Mouse (Mus musculus): ENCODE data around the gene Grb7. TPM values are rescaled to one million over a fixed set of nuclear protein-coding genes. Genes with fewer than 3 reads are reported as not detected.

Grb7 gene
- polyA plus RNA-seq, 1 experiment from 2014 or later, result 0.50 TPM

- ATAC-seq (ENCODE audit: insufficient number of reproducible peaks, insufficient read depth, low FRiP score, low read depth), result no peak
- H3K36me3 ChIP-seq (ENCODE audit: control insufficient read depth, insufficient read depth, low read length), result no peaks in the 10 kb centered on the region
- no peak overlapping the region for H3K27ac ChIP-seq (replicated peaks in 1 of 2; ENCODE audit: control insufficient read depth in 1 of 2, insufficient read depth in 1 of 2, low read depth in 2 of 2, low read length in 2 of 2)
- H3K27me3 ChIP-seq (ENCODE audit: control insufficient read depth, insufficient read depth, low read length), result no peaks in the 10 kb centered on the region
- H3K4me2 ChIP-seq (ENCODE audit: low read length), result no peak overlapping the region
- H3K4me1 ChIP-seq (ENCODE audit: control insufficient read depth in 2 of 2, insufficient read depth in 2 of 2, low read length in 2 of 2), result peaks cover 0 to 3% of the 10 kb centered on the region in 2 experiments; a peak in 1 of 4 replicates
- H3K4me3 ChIP-seq (ENCODE audit: control insufficient read depth in 1 of 2, insufficient read depth in 1 of 2, low read depth in 1 of 2, low read length in 2 of 2), result no peak overlapping the region
- no peaks in the 10 kb centered on the region for H3K9me3 ChIP-seq (ENCODE audit: control insufficient read depth, low read length)
- H3K9ac ChIP-seq (ENCODE audit: low read length), result no peak overlapping the region
- WGBS, result 32% methylated on average over 7 of the region's 7 CpGs
Measured at GRCm38 (mm10) chr11:98492959-98493358, 46.8 kb downstream of the Grb7 start.

DNA sequence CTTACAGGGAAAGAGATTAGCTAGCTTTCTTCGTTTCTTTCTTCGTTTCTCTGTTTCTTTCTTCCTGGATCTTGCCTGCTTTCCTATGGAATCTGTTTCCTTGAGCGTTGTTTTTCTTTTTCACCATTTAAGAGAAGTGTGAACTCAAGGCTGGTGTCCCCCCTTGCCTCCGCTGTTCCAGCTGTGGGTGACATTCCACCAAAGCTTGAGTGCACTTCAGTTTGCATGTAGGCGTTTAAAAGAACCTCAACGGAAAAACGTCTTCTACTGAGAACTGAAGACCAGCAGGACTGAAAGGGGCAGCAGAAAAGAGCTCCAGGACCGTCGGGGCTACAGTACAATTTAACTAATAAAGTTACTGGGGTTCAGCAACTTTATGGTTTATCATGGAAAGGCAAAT lies 47.2 kb downstream of the Grb7 start:
- no peak for ATAC-seq (ENCODE audit: insufficient number of reproducible peaks, insufficient read depth, low FRiP score, low read depth)
- H3K27me3 ChIP-seq (ENCODE audit: control insufficient read depth, insufficient read depth, low read length), result no peaks in the 10 kb centered on the region
- H3K36me3 ChIP-seq (ENCODE audit: control insufficient read depth, insufficient read depth, low read length), result no peaks in the 10 kb centered on the region
- WGBS, result 60% methylated on average over 9 of the region's 9 CpGs
- H3K9me3 ChIP-seq (ENCODE audit: control insufficient read depth, low read length), result no peaks in the 10 kb centered on the region
- H3K4me2 ChIP-seq (ENCODE audit: low read length), result no peak overlapping the region
- H3K4me3 ChIP-seq (ENCODE audit: control insufficient read depth in 1 of 2, insufficient read depth in 1 of 2, low read depth in 1 of 2, low read length in 2 of 2), result no peak overlapping the region
- H3K4me1 ChIP-seq (ENCODE audit: control insufficient read depth in 2 of 2, insufficient read depth in 2 of 2, low read length in 2 of 2), result peaks cover 0 to 3% of the 10 kb centered on the region in 2 experiments; a peak in 1 of 4 replicates
- H3K9ac ChIP-seq (ENCODE audit: low read length), result no peak overlapping the region
- no peak overlapping the region for H3K27ac ChIP-seq (replicated peaks in 1 of 2; ENCODE audit: control insufficient read depth in 1 of 2, insufficient read depth in 1 of 2, low read depth in 2 of 2, low read length in 2 of 2)

GRCm38 (mm10) chr11:98495176-98495719 lies 49.1 kb downstream of the Grb7 start:
- 74% methylated on average over 5 of the region's 5 CpGs for WGBS

DNA sequence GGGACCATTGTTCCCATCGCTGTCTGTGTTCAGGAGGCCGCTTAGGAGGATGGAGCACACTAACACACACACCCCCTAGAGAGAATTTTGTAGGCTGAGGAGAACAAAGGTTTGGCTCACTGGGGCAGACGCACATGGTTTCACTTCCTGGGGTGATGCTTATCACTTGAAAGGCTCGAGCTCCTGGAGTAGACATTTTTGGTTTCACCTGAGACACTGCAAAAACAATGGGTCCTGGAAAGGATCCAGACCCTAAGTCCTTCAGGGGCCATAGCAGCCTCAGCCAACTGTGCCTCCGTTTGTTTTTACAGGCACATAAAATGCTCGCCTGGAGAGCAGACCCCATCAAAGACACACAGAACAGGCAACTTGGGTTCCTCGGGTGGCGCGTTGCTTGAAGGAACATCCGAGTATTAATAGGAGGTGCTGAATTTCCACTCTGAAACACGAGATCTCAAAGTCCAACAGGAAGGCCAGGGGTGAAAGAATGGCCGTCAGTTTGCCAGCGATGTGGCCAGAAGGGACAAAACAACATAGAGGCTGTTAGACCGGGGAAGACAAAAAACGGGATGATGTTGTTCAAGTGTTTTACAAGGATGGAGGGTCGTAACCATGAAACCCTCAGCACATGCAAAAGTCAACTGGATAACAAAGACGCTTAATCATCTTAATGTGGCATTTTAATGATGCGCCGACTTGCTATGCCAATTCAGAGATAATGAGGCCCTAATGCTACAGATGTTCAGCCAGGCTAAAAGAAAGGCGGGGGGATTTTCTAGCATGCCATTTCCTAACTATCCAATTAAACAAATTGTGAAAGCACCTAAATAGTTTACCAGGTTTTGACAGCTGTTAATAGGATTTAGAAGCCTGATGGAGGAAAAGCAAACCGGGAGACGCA lies 51.4 kb downstream of the Grb7 start:
- Histone ChIP-seq H3K4me2 (ENCODE audit: low read length) (no peak overlapping the region), H3K4me3 (ENCODE audit: control insufficient read depth in 1 of 2, insufficient read depth in 1 of 2, low read depth in 1 of 2, low read length in 2 of 2) (no peak overlapping the region), H3K27me3 (ENCODE audit: control insufficient read depth, insufficient read depth, low read length) (no peaks in the 10 kb centered on the region), H3K4me1 (ENCODE audit: control insufficient read depth in 2 of 2, insufficient read depth in 2 of 2, low read length in 2 of 2) (peaks cover 0 to 3% of the 10 kb centered on the region in 2 experiments; a peak in 1 of 4 replicates), H3K27ac (replicated peaks in 1 of 2; ENCODE audit: control insufficient read depth in 1 of 2, insufficient read depth in 1 of 2, low read depth in 2 of 2, low read length in 2 of 2) (no peak overlapping the region), H3K36me3 (ENCODE audit: control insufficient read depth, insufficient read depth, low read length) (no peaks in the 10 kb centered on the region), H3K9me3 (ENCODE audit: control insufficient read depth, low read length) (no peaks in the 10 kb centered on the region), H3K9ac (ENCODE audit: low read length) (no peak overlapping the region)
- WGBS, result 49% methylated on average over 22 of the region's 22 CpGs
- ATAC-seq (ENCODE audit: insufficient number of reproducible peaks, insufficient read depth, low FRiP score, low read depth), result no peak

More at GRCm38 (mm10) chr11:98495176-98495719, 49.1 kb downstream of the Grb7 start:
- Histone ChIP-seq H3K9me3 (ENCODE audit: control insufficient read depth, low read length) (no peaks in the 10 kb centered on the region), H3K4me3 (ENCODE audit: control insufficient read depth in 1 of 2, insufficient read depth in 1 of 2, low read depth in 1 of 2, low read length in 2 of 2) (no peak overlapping the region), H3K4me2 (ENCODE audit: low read length) (no peak overlapping the region), H3K4me1 (ENCODE audit: control insufficient read depth in 2 of 2, insufficient read depth in 2 of 2, low read length in 2 of 2) (peaks cover 0 to 3% of the 10 kb centered on the region in 2 experiments; a peak in 1 of 4 replicates), H3K27me3 (ENCODE audit: control insufficient read depth, insufficient read depth, low read length) (no peaks in the 10 kb centered on the region), H3K36me3 (ENCODE audit: control insufficient read depth, insufficient read depth, low read length) (no peaks in the 10 kb centered on the region), H3K9ac (ENCODE audit: low read length) (no peak overlapping the region), H3K27ac (replicated peaks in 1 of 2; ENCODE audit: control insufficient read depth in 1 of 2, insufficient read depth in 1 of 2, low read depth in 2 of 2, low read length in 2 of 2) (no peak overlapping the region)
- no peak for ATAC-seq (ENCODE audit: insufficient number of reproducible peaks, insufficient read depth, low FRiP score, low read depth)

GRCm38 (mm10) chr11:98504926-98505325 lies 58.7 kb downstream of the Grb7 start:
- no peak overlapping the region for H3K4me2 ChIP-seq (ENCODE audit: low read length)
- no peak overlapping the region for H3K9ac ChIP-seq (ENCODE audit: low read length)
- H3K36me3 ChIP-seq (ENCODE audit: control insufficient read depth, insufficient read depth, low read length), result no peaks in the 10 kb centered on the region
- no peak overlapping the region for H3K27ac ChIP-seq (replicated peaks in 1 of 2; ENCODE audit: control insufficient read depth in 1 of 2, insufficient read depth in 1 of 2, low read depth in 2 of 2, low read length in 2 of 2)
- H3K9me3 ChIP-seq (ENCODE audit: control insufficient read depth, low read length), result no peaks in the 10 kb centered on the region
- H3K4me3 ChIP-seq (ENCODE audit: control insufficient read depth in 1 of 2, insufficient read depth in 1 of 2, low read depth in 1 of 2, low read length in 2 of 2), result no peak overlapping the region
- WGBS, result 65% methylated on average over 3 of the region's 3 CpGs
- ATAC-seq (ENCODE audit: insufficient number of reproducible peaks, insufficient read depth, low FRiP score, low read depth), result no peak
- H3K4me1 ChIP-seq (ENCODE audit: control insufficient read depth in 2 of 2, insufficient read depth in 2 of 2, low read length in 2 of 2), result peaks cover 3 to 4% of the 10 kb centered on the region in 2 experiments
- no peaks in the 10 kb centered on the region for H3K27me3 ChIP-seq (ENCODE audit: control insufficient read depth, insufficient read depth, low read length)

Other genes starting within 250 kb of the Grb7 start
- 9.8 and 9.9 TPM in 2 replicates for gene Cdk12, start 243.3 kb upstream of the Grb7 start, polyA plus RNA-seq (2014; fragmentation: Nextera tagmentation; extraction: Ambion mirVana)
- gene Neurod2, start 116.7 kb upstream of the Grb7 start, polyA plus RNA-seq (2014; fragmentation: Nextera tagmentation; extraction: Ambion mirVana), result not detected in 2 replicates
- 42.2 and 48.3 TPM in 2 replicates for gene Ppp1r1b, start 98.0 kb upstream of the Grb7 start, polyA plus RNA-seq (2014; fragmentation: Nextera tagmentation; extraction: Ambion mirVana)
- gene Stard3, start 88.0 kb upstream of the Grb7 start, polyA plus RNA-seq (2014; fragmentation: Nextera tagmentation; extraction: Ambion mirVana), result 33.1 and 35.4 TPM in 2 replicates
- gene Tcap, start 62.6 kb upstream of the Grb7 start, polyA plus RNA-seq (2014; fragmentation: Nextera tagmentation; extraction: Ambion mirVana), result 169 and 178 TPM in 2 replicates
- gene Pnmt, start 59.9 kb upstream of the Grb7 start, polyA plus RNA-seq (2014; fragmentation: Nextera tagmentation; extraction: Ambion mirVana), result 0.70 and 0.86 TPM in 2 replicates
- 14.2 and 15.5 TPM in 2 replicates for gene Pgap3, start 45.9 kb upstream of the Grb7 start, polyA plus RNA-seq (2014; fragmentation: Nextera tagmentation; extraction: Ambion mirVana)
- 54.5 and 55.1 TPM in 2 replicates for gene Erbb2, start 33.9 kb upstream of the Grb7 start, polyA plus RNA-seq (2014; fragmentation: Nextera tagmentation; extraction: Ambion mirVana)
- gene Mien1, start 7.4 kb upstream of the Grb7 start, polyA plus RNA-seq (2014; fragmentation: Nextera tagmentation; extraction: Ambion mirVana), result 120 and 138 TPM in 2 replicates
- gene Ikzf3, start 99.6 kb downstream of the Grb7 start, polyA plus RNA-seq (2014; fragmentation: Nextera tagmentation; extraction: Ambion mirVana), result 0.19 TPM in 1 of 2 replicates, not detected in the other
- gene Zpbp2, start 104.7 kb downstream of the Grb7 start, polyA plus RNA-seq (2014; fragmentation: Nextera tagmentation; extraction: Ambion mirVana), result 0.16 and 0.47 TPM in 2 replicates
- 9.4 and 11.3 TPM in 2 replicates for gene Ormdl3, start 141.0 kb downstream of the Grb7 start, polyA plus RNA-seq (2014; fragmentation: Nextera tagmentation; extraction: Ambion mirVana)
- not detected in 2 replicates for gene Lrrc3c, start 151.9 kb downstream of the Grb7 start, polyA plus RNA-seq (2014; fragmentation: Nextera tagmentation; extraction: Ambion mirVana)
- 0.68 TPM in 1 of 2 replicates, not detected in the other for gene Gm12355, start 179.3 kb downstream of the Grb7 start, polyA plus RNA-seq (2014; fragmentation: Nextera tagmentation; extraction: Ambion mirVana)
- gene Gsdma3, start 180.0 kb downstream of the Grb7 start, polyA plus RNA-seq (2014; fragmentation: Nextera tagmentation; extraction: Ambion mirVana), result not detected in 2 replicates
- not detected in 2 replicates for gene Gsdma2, start 200.4 kb downstream of the Grb7 start, polyA plus RNA-seq (2014; fragmentation: Nextera tagmentation; extraction: Ambion mirVana)
- not detected in 2 replicates for gene Gsdma, start 218.0 kb downstream of the Grb7 start, polyA plus RNA-seq (2014; fragmentation: Nextera tagmentation; extraction: Ambion mirVana)
- gene Psmd3, start 236.2 kb downstream of the Grb7 start, polyA plus RNA-seq (2014; fragmentation: Nextera tagmentation; extraction: Ambion mirVana), result 95.3 and 120 TPM in 2 replicates

Measured in heart, embryonic 14.5 days (tissue).